Mouse (Mus musculus): ENCODE measurements at regions not wholly inside any gene's neighbourhood (a gene's known extent, or its start where the extent isn't known, plus 50 kb on each side); places are given as distances from the start of the nearest gene placed in this dataset.

GRCm38 (mm10) chr3:133999965-134000364 lies 236.3 kb upstream of the Cxxc4 start:
- TF ChIP-seq CTCF (IDR thresholded peaks at IDR 0.05; ENCODE audit: borderline replicate concordance, insufficient read depth, low read depth, low read length) = no peak
- no peak for TF ChIP-seq POLR2A (IDR thresholded peaks at IDR 0.05; ENCODE audit: borderline replicate concordance, insufficient read depth, low read length)
